Mouse (Mus musculus) hindbrain, embryonic 13.5 days (tissue): Measurements from ENCODE around the gene Sh3rf1. TPM values are rescaled to one million over a fixed set of nuclear protein-coding genes. Genes with fewer than 3 reads are reported as not detected.

ENCODE experiments used
- ATAC-seq: fragments of 200-750 bp; cut with Nextera tagmentation; 2 replicates; pipeline ENCODE4 v1.8.0; 2017; ENCODE audit warnings: moderate TSS enrichment; ENCODE audit not compliant: low FRiP score
- H3K27ac ChIP-seq: fragments of 300-500 bp; sonication (generic); 2 replicates; pipeline ENCODE4 v1.5.1; 2015; ENCODE audit warnings: inconsistent platforms, mild to moderate bottlenecking, moderate library complexity
- H3K27me3 ChIP-seq: fragments of 300-500 bp; sonication (generic); 2 replicates; pipeline ENCODE4 v1.6.1; 2015; ENCODE audit warnings: mild to moderate bottlenecking, inconsistent platforms
- H3K36me3 ChIP-seq: fragments of 300-500 bp; sonication (generic); 2 replicates; pipeline ENCODE4 v1.6.1; 2015; ENCODE audit warnings: mild to moderate bottlenecking, inconsistent platforms
- H3K4me1 ChIP-seq: fragments of 300-500 bp; sonication (generic); replicated peaks from 2 replicates; pipeline ENCODE4 v1.6.1; 2015; ENCODE audit warnings: inconsistent platforms
- H3K4me2 ChIP-seq: fragments of 300-500 bp; sonication (generic); 2 replicates; pipeline ENCODE4 v1.6.1; 2015; ENCODE audit warnings: inconsistent platforms, mild to moderate bottlenecking, moderate library complexity
- H3K4me3 ChIP-seq: fragments of 300-500 bp; sonication (generic); 2 replicates; pipeline ENCODE4 v1.5.1; 2015; ENCODE audit warnings: mild to moderate bottlenecking, inconsistent platforms
- H3K9ac ChIP-seq: fragments of 300-500 bp; sonication (generic); 2 replicates; pipeline ENCODE4 v1.6.1; 2015; ENCODE audit warnings: mild to moderate bottlenecking, inconsistent platforms
- H3K9me3 ChIP-seq: fragments of 300-500 bp; sonication (generic); 2 replicates; pipeline ENCODE4 v1.6.1; 2016; ENCODE audit warnings: inconsistent platforms
- WGBS: fragments of 180-500 bp; shearing (Covaris S2); methylation state at CpG from one replicate; pipeline ENCODE4 v1.1.7; 2015; 5-methylcytosine and 5-hydroxymethylcytosine counted together
- polyA plus RNA-seq: library from polyadenylated mRNA; unstranded; fragments of >200 nt; fragmentation: Nextera tagmentation; extraction: Ambion mirVana; gene quantifications from 2 replicates; pipeline ENCODE4 v1.2.1, GENCODE M21; 2015

Sh3rf1 gene
- polyA plus RNA-seq, 1 experiment from 2014 or later, result 30.5 TPM

DNA sequence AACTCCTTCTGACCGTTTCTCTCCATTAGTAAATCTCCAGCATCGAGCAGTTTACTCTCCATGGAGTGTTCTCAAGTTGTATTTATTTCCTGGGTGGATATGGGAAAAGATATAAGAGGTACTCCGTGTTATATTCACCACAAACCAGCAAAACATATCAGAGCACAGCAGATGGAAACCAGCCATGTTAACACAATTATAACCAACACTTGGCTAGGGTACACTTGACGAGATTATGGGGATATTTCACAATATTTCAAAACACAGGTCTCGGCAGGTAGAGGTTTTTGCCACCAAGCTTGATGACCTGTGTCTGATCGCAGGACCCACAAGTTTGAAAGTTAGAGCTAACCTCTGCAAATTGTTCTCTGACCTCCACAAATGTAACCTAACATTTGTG is 123.3 kb downstream of the Sh3rf1 start:
- Histone ChIP-seq H3K4me2 (no peak overlapping the region), H3K9me3 (no peaks in the 10 kb centered on the region), H3K27ac (no peak overlapping the region), H3K4me3 (no peak overlapping the region), H3K4me1 (peaks cover 22% of the 10 kb centered on the region), H3K27me3 (no peaks in the 10 kb centered on the region), H3K9ac (no peak overlapping the region), H3K36me3 (peaks cover 16% of the 10 kb centered on the region)
- no peak for ATAC-seq
- 96% methylated on average over 6 of the region's 6 CpGs for WGBS

DNA sequence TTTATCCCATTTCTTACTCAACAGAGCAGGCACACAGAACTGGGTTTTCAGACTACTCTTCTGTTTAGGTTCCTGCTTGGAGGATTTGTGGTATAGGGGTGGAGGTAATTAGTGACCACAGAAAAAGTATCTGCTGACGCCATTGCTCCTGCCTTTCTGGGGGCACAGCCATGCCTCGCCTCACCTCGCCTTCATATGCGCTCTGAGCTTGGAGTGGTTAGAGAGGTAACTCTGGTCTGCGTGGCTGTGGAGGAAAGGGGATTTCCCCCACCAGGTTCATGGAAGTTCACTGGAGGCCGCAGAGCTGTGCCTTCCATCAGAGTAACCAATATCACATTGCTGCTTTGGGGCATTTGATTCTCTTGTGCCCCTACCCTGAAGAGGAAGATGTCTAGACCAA is 123.9 kb downstream of the Sh3rf1 start:
- Histone ChIP-seq H3K4me3 (no peak overlapping the region), H3K4me2 (no peak overlapping the region), H3K36me3 (peaks cover 16% of the 10 kb centered on the region), H3K27me3 (no peaks in the 10 kb centered on the region), H3K27ac (no peak overlapping the region), H3K9me3 (no peaks in the 10 kb centered on the region), H3K4me1 (peaks cover 22% of the 10 kb centered on the region), H3K9ac (no peak overlapping the region)
- 94% methylated on average over 6 of the region's 6 CpGs for WGBS
- ATAC-seq, result 0 out of 2 replicates have a peak, but pooled peaks have one; percentile 43

DNA sequence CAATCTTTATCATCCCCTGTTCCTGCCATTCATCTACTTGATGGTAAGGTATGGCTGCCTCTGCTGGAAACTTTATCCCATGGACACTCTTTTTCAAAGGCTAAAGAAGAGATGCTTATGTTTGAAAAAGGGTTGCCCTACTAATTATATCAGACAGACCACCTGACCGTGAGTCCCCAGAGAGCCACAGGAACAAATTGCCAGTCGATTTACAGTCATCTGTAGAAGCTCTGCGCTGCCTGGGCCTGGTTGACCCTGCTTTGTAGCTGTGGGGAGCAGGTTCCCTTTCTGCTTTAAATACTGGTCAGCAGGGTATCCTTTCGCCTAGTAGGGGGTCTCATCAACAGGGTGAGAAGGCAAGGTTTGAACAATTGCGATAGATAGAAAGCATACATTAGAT is 124.4 kb downstream of the Sh3rf1 start:
- no peaks in the 10 kb centered on the region for H3K9me3 ChIP-seq
- H3K4me1 ChIP-seq, result peaks cover 22% of the 10 kb centered on the region
- H3K27me3 ChIP-seq, result no peaks in the 10 kb centered on the region
- H3K9ac ChIP-seq, result no peak overlapping the region
- WGBS, result 55% methylated on average over 5 of the region's 5 CpGs
- no peak overlapping the region for H3K4me3 ChIP-seq
- no peak overlapping the region for H3K4me2 ChIP-seq
- no peak overlapping the region for H3K27ac ChIP-seq
- H3K36me3 ChIP-seq, result peaks cover 16% of the 10 kb centered on the region
- ATAC-seq, result no peak

DNA sequence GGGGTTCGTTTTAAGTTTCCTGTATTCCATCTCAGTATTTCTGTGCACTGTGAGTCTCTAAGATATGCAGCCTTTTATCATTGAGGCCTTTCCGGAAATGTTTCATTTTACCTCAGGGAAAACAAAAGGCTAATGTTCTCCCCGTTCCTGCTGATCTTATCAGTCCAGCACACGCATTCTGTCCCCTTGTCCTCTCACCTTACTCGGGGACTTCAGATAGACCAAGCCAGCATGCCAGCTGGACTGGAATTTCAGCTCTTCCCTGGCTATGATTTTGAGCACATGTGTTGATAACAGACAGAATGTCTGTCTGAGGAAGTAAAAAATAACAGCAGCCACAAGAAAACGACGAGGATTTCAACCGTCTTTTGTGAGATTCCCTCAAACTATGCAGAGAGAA is 124.8 kb downstream of the Sh3rf1 start:
- no peak overlapping the region for H3K4me2 ChIP-seq

DNA sequence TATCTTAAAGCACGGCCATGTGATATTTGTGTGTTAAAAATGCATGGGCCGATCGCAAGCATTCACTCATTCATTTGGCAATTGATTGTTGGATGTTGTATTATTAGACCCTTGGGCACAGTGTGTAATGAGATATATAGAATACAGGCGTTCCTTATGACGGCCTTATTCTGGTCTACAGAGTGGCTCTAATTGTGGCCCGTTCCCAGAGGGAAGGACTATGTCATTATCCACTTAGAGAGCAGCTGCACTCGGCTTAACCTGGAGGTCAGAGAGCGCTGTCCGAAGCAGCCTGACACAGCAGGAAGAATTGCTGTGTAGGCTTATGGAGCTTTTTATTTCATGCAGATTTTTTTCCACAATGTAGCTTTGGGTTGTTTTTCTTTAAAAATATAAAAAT is 126.8 kb downstream of the Sh3rf1 start:
- WGBS, result 34% methylated on average over 9 of the region's 9 CpGs
- H3K9ac ChIP-seq, result no peak overlapping the region
- no peak overlapping the region for H3K4me2 ChIP-seq
- H3K4me3 ChIP-seq, result no peak overlapping the region
- no peaks in the 10 kb centered on the region for H3K9me3 ChIP-seq
- H3K36me3 ChIP-seq, result peaks cover 16% of the 10 kb centered on the region
- no peak for ATAC-seq
- H3K27ac ChIP-seq, result no peak overlapping the region
- peaks cover 29% of the 10 kb centered on the region for H3K4me1 ChIP-seq
- no peaks in the 10 kb centered on the region for H3K27me3 ChIP-seq

More for the DNA sequence above, 124.8 kb downstream of the Sh3rf1 start:
- Histone ChIP-seq H3K27me3 (no peaks in the 10 kb centered on the region), H3K9me3 (no peaks in the 10 kb centered on the region), H3K9ac (no peak overlapping the region), H3K4me1 (peaks cover 22% of the 10 kb centered on the region), H3K27ac (no peak overlapping the region), H3K36me3 (peaks cover 16% of the 10 kb centered on the region), H3K4me3 (no peak overlapping the region)
- 59% methylated on average over 8 of the region's 8 CpGs for WGBS
- ATAC-seq, result no peak

DNA sequence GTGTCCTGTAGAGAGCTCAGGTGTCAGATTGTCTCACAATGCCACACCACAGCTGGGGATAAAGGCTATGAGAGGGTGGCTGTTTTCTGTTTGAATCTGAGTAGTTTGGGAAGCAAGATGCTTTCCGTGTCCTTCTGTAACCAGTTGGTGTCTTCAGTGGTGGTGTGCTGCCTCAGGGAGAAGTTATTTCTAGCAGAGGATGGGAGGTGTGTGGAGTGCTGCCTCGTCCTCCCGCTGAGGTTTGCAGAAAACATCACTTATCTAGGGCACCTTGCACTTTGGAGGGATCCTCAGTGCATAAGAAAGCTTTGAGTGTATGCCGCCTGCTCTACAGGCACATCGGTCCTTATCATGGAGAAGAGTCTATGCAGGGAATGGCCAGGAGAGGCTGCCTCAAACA is 128.0 kb downstream of the Sh3rf1 start:
- no peaks in the 10 kb centered on the region for H3K9me3 ChIP-seq
- no peak overlapping the region for H3K4me3 ChIP-seq
- H3K27ac ChIP-seq, result no peak overlapping the region
- peaks cover 16% of the 10 kb centered on the region for H3K36me3 ChIP-seq
- H3K9ac ChIP-seq, result no peak overlapping the region
- ATAC-seq, result no peak
- H3K27me3 ChIP-seq, result no peaks in the 10 kb centered on the region
- WGBS, result 85% methylated on average over 5 of the region's 5 CpGs
- peaks cover 36% of the 10 kb centered on the region for H3K4me1 ChIP-seq
- H3K4me2 ChIP-seq, result no peak overlapping the region

DNA sequence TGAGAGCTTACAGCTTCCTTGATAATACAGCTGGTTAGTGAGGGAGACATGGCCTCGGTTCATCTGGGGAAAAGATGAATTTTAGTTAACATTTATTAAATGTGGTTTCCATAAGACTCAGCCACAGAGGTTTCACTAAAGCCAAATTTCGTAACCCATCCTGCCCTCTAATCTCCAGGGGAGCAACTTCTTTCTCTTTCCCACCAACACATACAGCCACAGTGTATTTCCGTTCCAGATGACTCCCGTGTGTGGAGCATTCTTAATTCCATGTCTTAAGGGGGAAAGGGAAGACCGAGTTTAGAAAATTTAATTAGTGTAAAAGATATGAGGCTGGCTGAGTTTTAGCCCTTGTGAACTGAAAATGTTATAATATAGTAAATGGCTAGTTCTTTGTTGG is 131.8 kb downstream of the Sh3rf1 start:
- Histone ChIP-seq H3K27ac (no peak overlapping the region), H3K27me3 (no peaks in the 10 kb centered on the region), H3K4me2 (no peak overlapping the region), H3K9me3 (no peaks in the 10 kb centered on the region), H3K4me3 (no peak overlapping the region), H3K36me3 (peaks cover 8% of the 10 kb centered on the region; the same call in 1 of the 2 replicates), H3K9ac (no peak overlapping the region), H3K4me1 (peaks cover 36% of the 10 kb centered on the region)
- ATAC-seq, result no peak
- WGBS, result 54% methylated on average over 5 of the region's 5 CpGs

DNA sequence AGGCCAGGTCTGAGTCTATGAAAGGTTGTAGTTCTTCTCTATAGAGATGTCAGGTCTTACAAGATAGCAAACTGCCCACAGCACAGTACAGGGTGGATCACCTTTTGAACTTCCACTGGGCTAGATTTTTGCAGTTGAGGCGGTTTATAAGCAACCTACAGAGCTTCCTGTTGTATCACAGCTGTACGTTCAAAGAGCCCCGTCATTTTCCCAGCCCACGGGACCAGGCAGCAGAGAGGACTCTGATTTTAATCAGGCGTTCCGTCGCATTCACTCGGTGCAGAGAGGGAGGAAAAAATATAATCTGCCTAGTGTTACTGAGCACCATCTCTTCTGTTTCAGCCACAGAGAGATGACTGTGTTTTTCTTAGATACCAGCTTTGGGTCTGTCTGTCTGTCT is 135.3 kb downstream of the Sh3rf1 start:
- Histone ChIP-seq H3K4me1 (peaks cover 38% of the 10 kb centered on the region), H3K4me3 (no peak overlapping the region), H3K4me2 (no peak overlapping the region), H3K36me3 (peaks cover 9% of the 10 kb centered on the region), H3K9me3 (no peaks in the 10 kb centered on the region), H3K27ac (0 out of 2 replicates have a peak overlapping the region, but pooled peaks have one; percentile 45), H3K9ac (no peak overlapping the region), H3K27me3 (no peaks in the 10 kb centered on the region)
- ATAC-seq, result no peak
- WGBS, result 17% methylated on average over 8 of the region's 8 CpGs

DNA sequence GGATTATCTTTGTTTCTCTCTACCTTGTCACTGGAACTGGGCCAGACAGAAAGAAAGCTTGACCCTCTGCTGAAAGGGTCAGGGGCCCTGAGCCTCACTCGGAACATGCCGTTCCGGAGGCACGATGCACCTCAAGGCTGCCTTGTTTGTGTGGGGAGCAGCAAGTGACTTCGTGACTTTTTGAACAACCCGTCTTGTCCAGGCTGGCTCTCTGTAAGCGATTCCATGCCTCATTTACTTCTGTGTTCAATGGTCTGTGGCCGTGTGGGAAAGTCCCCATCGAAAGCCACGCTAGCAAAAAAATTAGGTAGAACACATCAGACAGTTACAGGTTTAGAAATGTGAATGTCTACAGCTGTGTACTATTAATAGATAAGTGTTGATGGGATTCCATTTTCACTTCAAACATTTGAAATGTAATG is 136.2 kb downstream of the Sh3rf1 start:
- Histone ChIP-seq H3K4me3 (no peak overlapping the region), H3K27ac (no peak overlapping the region), H3K9me3 (no peaks in the 10 kb centered on the region), H3K9ac (no peak overlapping the region), H3K4me1 (peaks cover 35% of the 10 kb centered on the region), H3K4me2 (0 out of 2 replicates have a peak overlapping the region, but pooled peaks have one; percentile 6), H3K27me3 (no peaks in the 10 kb centered on the region), H3K36me3 (peaks cover 14% of the 10 kb centered on the region)
- 0 out of 2 replicates have a peak, but pooled peaks have one; percentile 32 for ATAC-seq
- 21% methylated on average over 10 of the region's 10 CpGs for WGBS

DNA sequence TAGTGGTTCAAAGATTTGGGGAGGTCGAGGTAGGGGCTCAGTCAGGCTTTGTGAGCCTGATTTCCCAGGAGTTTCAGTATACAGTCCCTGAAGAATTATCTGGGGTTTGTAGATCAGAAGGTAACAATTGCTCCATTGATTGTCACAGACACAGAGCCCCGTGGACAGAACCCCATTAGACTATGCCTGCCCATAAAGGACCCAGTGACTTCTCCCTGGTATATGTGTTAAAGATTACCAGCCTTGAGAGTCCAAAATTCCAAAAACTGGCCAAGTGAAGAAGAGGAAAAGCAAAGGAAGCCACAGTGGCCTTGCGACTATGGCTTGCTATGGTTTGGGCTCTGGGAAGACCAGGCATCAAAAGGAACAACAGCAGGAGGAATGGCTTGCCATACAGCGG is 136.7 kb downstream of the Sh3rf1 start:
- Histone ChIP-seq H3K4me1 (peaks cover 32% of the 10 kb centered on the region), H3K9ac (no peak overlapping the region), H3K9me3 (no peaks in the 10 kb centered on the region), H3K4me2 (no peak overlapping the region), H3K36me3 (peaks cover 17% of the 10 kb centered on the region), H3K27me3 (no peaks in the 10 kb centered on the region), H3K27ac (no peak overlapping the region), H3K4me3 (no peak overlapping the region)
- 61% methylated on average over 4 of the region's 4 CpGs for WGBS
- ATAC-seq, result no peak

DNA sequence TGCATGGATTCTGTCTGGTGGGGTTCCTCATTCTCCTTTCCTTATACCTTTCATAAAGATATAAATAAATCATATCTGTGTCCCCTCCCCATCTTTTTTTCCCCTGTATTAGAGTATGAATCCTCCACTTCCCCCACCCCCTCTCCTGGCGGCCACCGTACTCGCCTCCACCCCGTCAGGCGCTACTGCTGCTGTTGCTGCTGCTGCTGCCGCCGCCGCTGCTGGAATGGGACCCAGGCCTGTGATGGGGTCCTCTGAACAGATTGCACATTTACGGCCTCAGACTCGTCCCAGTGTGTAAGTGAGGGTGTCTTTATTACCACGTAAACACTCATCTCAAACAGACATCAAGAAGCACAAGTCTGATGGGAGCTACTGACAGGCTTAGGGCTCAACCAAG is 137.8 kb downstream of the Sh3rf1 start:
- ATAC-seq, result no peak
- H3K36me3 ChIP-seq, result peaks cover 17% of the 10 kb centered on the region
- peaks cover 26% of the 10 kb centered on the region for H3K4me1 ChIP-seq
- H3K4me2 ChIP-seq, result no peak overlapping the region
- H3K4me3 ChIP-seq, result no peak overlapping the region
- no peak overlapping the region for H3K27ac ChIP-seq
- H3K9me3 ChIP-seq, result no peaks in the 10 kb centered on the region
- H3K27me3 ChIP-seq, result no peaks in the 10 kb centered on the region
- H3K9ac ChIP-seq, result no peak overlapping the region
- 86% methylated on average over 11 of the region's 11 CpGs for WGBS

DNA sequence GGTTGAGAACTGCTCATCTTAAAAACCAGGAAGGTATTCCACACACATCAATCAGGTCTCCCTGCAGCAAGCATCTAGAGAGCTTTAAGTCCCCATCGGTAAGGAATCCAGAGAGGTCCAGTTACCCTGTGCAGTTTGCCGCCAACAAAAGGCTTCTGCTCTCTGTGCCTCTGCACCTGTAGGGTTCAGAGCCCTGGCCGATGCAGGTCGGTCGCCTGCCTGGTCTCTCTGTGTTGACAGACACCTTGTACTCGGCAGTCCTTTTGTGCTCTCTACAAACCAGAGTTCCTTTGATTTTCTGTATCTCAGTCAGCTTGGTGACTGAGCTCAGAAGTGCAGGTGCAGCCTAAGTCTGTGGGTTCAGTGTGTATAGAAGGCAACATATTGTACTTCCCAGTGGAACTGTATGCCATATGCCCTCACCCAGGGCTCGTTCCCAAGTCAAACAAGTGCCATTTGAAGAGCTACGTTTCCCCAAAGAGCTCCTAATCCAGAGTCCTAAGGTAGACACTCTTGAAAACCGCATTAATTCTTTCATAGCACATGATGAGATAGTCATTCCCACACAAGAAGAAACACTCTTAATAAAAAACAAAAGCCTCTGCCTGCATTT is 138.7 kb downstream of the Sh3rf1 start:
- H3K9ac ChIP-seq, result no peak overlapping the region
- H3K27me3 ChIP-seq, result no peaks in the 10 kb centered on the region
- no peaks in the 10 kb centered on the region for H3K9me3 ChIP-seq
- H3K4me1 ChIP-seq, result peaks cover 22% of the 10 kb centered on the region
- no peak overlapping the region for H3K4me2 ChIP-seq
- no peak overlapping the region for H3K27ac ChIP-seq
- 81% methylated on average over 9 of the region's 9 CpGs for WGBS
- peaks cover 21% of the 10 kb centered on the region for H3K36me3 ChIP-seq
- ATAC-seq, result no peak
- no peak overlapping the region for H3K4me3 ChIP-seq

DNA sequence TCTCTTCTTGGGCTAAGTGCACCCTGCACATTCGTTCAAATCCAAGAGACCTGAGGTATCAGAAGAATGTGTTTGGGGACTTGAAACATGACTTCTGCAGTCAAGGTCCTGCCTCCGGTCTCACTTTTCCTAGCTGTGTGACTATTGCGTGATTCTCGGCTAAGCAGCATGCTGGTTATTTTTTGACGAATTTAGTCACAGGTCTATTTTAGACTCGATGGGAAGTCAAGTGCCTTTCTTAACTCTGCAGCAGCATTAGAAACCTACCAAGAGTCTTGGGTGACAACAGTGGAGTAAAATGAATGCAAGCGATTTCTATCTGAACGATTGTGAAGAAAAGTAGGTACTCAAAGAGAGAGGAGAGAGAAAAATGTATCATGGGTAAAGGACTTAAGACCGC is 149.6 kb downstream of the Sh3rf1 start:
- ATAC-seq, result no peak
- WGBS, result 93% methylated on average over 9 of the region's 9 CpGs
- no peak overlapping the region for H3K4me3 ChIP-seq

More for the DNA sequence above, 149.6 kb downstream of the Sh3rf1 start:
- peaks cover 37% of the 10 kb centered on the region for H3K36me3 ChIP-seq
- no peak overlapping the region for H3K27ac ChIP-seq
- H3K4me1 ChIP-seq, result peaks cover 6% of the 10 kb centered on the region; the same call in 1 of the 2 replicates
- no peak overlapping the region for H3K4me2 ChIP-seq
- H3K27me3 ChIP-seq, result no peaks in the 10 kb centered on the region
- H3K9ac ChIP-seq, result no peak overlapping the region
- H3K9me3 ChIP-seq, result no peaks in the 10 kb centered on the region
